Mouse (Mus musculus) liver, adult 2 months (tissue): Measurements from ENCODE around the gene Ube2v1. TPM values are rescaled to one million over a fixed set of nuclear protein-coding genes. Genes with fewer than 3 reads are reported as not detected.

ENCODE experiments used
- DNase-seq: peaks from one replicate; pipeline ENCODE4 v3.0.0-alpha.2; 2011; ENCODE audit warnings: low read depth, low spot score; ENCODE audit errors: extremely low read depth
- H3K27ac ChIP-seq: fragments of 200-500 bp; replicated peaks from 2 replicates; pipeline ENCODE4 v1.5.1; 2012; ENCODE audit warnings: low read depth, mild to moderate bottlenecking, control low read depth, inconsistent platforms, low read length; ENCODE audit not compliant: insufficient read depth
- H3K27me3 ChIP-seq: fragments of 200-500 bp; 2 replicates; pipeline ENCODE4 v1.6.1; 2012; ENCODE audit warnings: mild to moderate bottlenecking, moderate library complexity, low read length, inconsistent platforms; ENCODE audit not compliant: control insufficient read depth, insufficient read depth
- H3K36me3 ChIP-seq: fragments of 200-500 bp; 2 replicates; pipeline ENCODE4 v1.6.1; 2012; ENCODE audit warnings: low read length, inconsistent platforms; ENCODE audit not compliant: control insufficient read depth, insufficient read depth
- H3K4me1 ChIP-seq: fragments of 200-500 bp; 2 replicates; pipeline ENCODE4 v1.6.1; 2011; ENCODE audit warnings: low read length; ENCODE audit not compliant: control insufficient read depth, insufficient read depth
- H3K4me3 ChIP-seq: fragments of 200-500 bp; 2 replicates; pipeline ENCODE4 v1.5.1; 2011; ENCODE audit warnings: low read depth, mild to moderate bottlenecking, control low read depth, low read length, moderate library complexity; ENCODE audit not compliant: insufficient read depth
- H3K79me2 ChIP-seq: fragments of 200-500 bp; 2 replicates; pipeline ENCODE4 v1.6.1; 2012; ENCODE audit warnings: inconsistent platforms, mild to moderate bottlenecking, low read length, moderate library complexity; ENCODE audit not compliant: control insufficient read depth, insufficient read depth
- H3K9ac ChIP-seq: fragments of 200-500 bp; 2 replicates; pipeline ENCODE4 v1.6.1; 2012; ENCODE audit warnings: low read depth, mild to moderate bottlenecking, control low read depth, inconsistent platforms, low read length
- CTCF ChIP-seq: fragments of 200-500 bp; IDR thresholded peaks from 2 replicates; pipeline ENCODE4 v1.5.1; 2011; ENCODE audit warnings: low read depth, low read length, control low read depth
- POLR2A ChIP-seq: fragments of 200-500 bp; IDR thresholded peaks from 2 replicates; pipeline ENCODE4 v1.6.1; 2011; ENCODE audit warnings: low read length, control low read depth; ENCODE audit not compliant: insufficient read depth; ENCODE audit errors: extremely low read depth
- WGBS: fragments of 180-500 bp; shearing (Covaris S2); methylation state at CpG from one replicate; pipeline ENCODE4 v1.1.7; 2018; 5-methylcytosine and 5-hydroxymethylcytosine counted together
- polyA plus RNA-seq: library from polyadenylated mRNA; depleted of rRNA; stranded (reverse); fragments of >200 nt; gene quantifications from 2 replicates; pipeline ENCODE4 v1.2.3, GENCODE M21; 2012
- total RNA-seq: library from RNA; depleted of rRNA; stranded (reverse); fragments of >200 nt; gene quantifications from 2 replicates; pipeline ENCODE4 v1.2.3, GENCODE M21; 2014

Gene Ube2v1
- total and polyA plus RNA-seq, 2 experiments, result 26.2 to 75.2 TPM

- peak; percentile 63 for DNase-seq
- H3K4me1 ChIP-seq, result peaks cover 15% of the 10 kb centered on the region
Observed at GRCm38 (mm10) chr2:167588774-167589577, 42.9 kb downstream of the Ube2v1 start.

GRCm38 (mm10) chr2:167586976-167587375 lies 44.9 kb downstream of the Ube2v1 start:
- Histone ChIP-seq H3K27me3 (no peaks in the 10 kb centered on the region), H3K9ac (no peak overlapping the region), H3K27ac (peak overlapping the region; percentile 30), H3K79me2 (no peaks in the 10 kb centered on the region), H3K36me3 (no peaks in the 10 kb centered on the region), H3K4me3 (no peak overlapping the region), H3K4me1 (peaks cover 11% of the 10 kb centered on the region; the same call in 1 of the 2 replicates)
- WGBS, result 9% methylated on average over 9 of the region's 9 CpGs
- peak; percentile 43 for DNase-seq
- no peak for TF ChIP-seq POLR2A
- no peak for TF ChIP-seq CTCF

More at GRCm38 (mm10) chr2:167588774-167589577, 42.9 kb downstream of the Ube2v1 start:
- Histone ChIP-seq H3K79me2 (no peaks in the 10 kb centered on the region), H3K36me3 (no peaks in the 10 kb centered on the region), H3K9ac (peak overlapping the region; percentile 44), H3K27me3 (no peaks in the 10 kb centered on the region), H3K4me3 (peak overlapping the region; percentile 57), H3K27ac (peak overlapping the region; percentile 76)
- 36% methylated on average over 21 of the region's 21 CpGs for WGBS
- 0 out of 2 replicates have a peak, but pooled peaks have one; percentile 25 for TF ChIP-seq POLR2A
- no peak for TF ChIP-seq CTCF

- H3K4me3 ChIP-seq, result no peak overlapping the region
- H3K9ac ChIP-seq, result no peak overlapping the region
- no peak for TF ChIP-seq POLR2A
- no peaks in the 10 kb centered on the region for H3K79me2 ChIP-seq
- peak; percentile 61 for DNase-seq
- no peaks in the 10 kb centered on the region for H3K27me3 ChIP-seq
- peaks cover 11% of the 10 kb centered on the region; the same call in 1 of the 2 replicates for H3K4me1 ChIP-seq
- no peaks in the 10 kb centered on the region for H3K36me3 ChIP-seq
- H3K27ac ChIP-seq, result peak overlapping the region; percentile 30
- WGBS, result 13% methylated on average over 8 of the region's 8 CpGs
Observed at GRCm38 (mm10) chr2:167586041-167586440, 45.9 kb downstream of the Ube2v1 start.

- no peak for DNase-seq
- no peak overlapping the region for H3K4me3 ChIP-seq
- 84% methylated on average over 2 of the region's 2 CpGs for WGBS
- H3K36me3 ChIP-seq, result no peaks in the 10 kb centered on the region
- H3K4me1 ChIP-seq, result peaks cover 11% of the 10 kb centered on the region; the same call in 1 of the 2 replicates
- H3K79me2 ChIP-seq, result no peaks in the 10 kb centered on the region
- TF ChIP-seq CTCF (no peak), POLR2A (no peak)
- no peak overlapping the region for H3K9ac ChIP-seq
- no peak overlapping the region for H3K27ac ChIP-seq
- no peaks in the 10 kb centered on the region for H3K27me3 ChIP-seq
Observed at GRCm38 (mm10) chr2:167585273-167585672, 46.6 kb downstream of the Ube2v1 start.

- no peak overlapping the region for H3K27ac ChIP-seq
- H3K36me3 ChIP-seq, result no peaks in the 10 kb centered on the region
- WGBS, result 68% methylated on average over 10 of the region's 10 CpGs
- no peak overlapping the region for H3K9ac ChIP-seq
- H3K79me2 ChIP-seq, result no peaks in the 10 kb centered on the region
- no peak for DNase-seq
- H3K27me3 ChIP-seq, result no peaks in the 10 kb centered on the region
- H3K4me3 ChIP-seq, result no peak overlapping the region
- no peak for TF ChIP-seq CTCF
- TF ChIP-seq POLR2A, result no peak
- H3K4me1 ChIP-seq, result peaks cover 11% of the 10 kb centered on the region; the same call in 1 of the 2 replicates
Observed at GRCm38 (mm10) chr2:167583161-167583952, 48.5 kb downstream of the Ube2v1 start.
